Mouse (Mus musculus): ENCODE measurements at regions not wholly inside any gene's neighbourhood (a gene's known extent, or its start where the extent isn't known, plus 50 kb on each side); places are given as distances from the start of the nearest gene placed in this dataset.

GRCm38 (mm10) chr16:78725541-78725940 lies 149.0 kb upstream of the D16Ertd472e start:
- Histone ChIP-seq H3K27ac (replicated peaks in 1 of 2; ENCODE audit: control insufficient read depth in 1 of 2, insufficient read depth in 1 of 2, low read depth in 2 of 2, low read length in 2 of 2) (no peak overlapping the region), H3K9ac (ENCODE audit: low read length) (no peak overlapping the region), H3K36me3 (ENCODE audit: control insufficient read depth, insufficient read depth, low read length) (no peaks in the 10 kb centered on the region), H3K4me1 (ENCODE audit: control insufficient read depth in 2 of 2, insufficient read depth in 2 of 2, low read length in 2 of 2) (no peaks in the 10 kb centered on the region), H3K4me2 (ENCODE audit: low read length) (no peak overlapping the region), H3K27me3 (ENCODE audit: control insufficient read depth, insufficient read depth, low read length) (no peaks in the 10 kb centered on the region), H3K4me3 (ENCODE audit: control insufficient read depth in 1 of 2, insufficient read depth in 1 of 2, low read depth in 1 of 2, low read length in 2 of 2) (no peak overlapping the region), H3K9me3 (ENCODE audit: control insufficient read depth, low read length) (no peaks in the 10 kb centered on the region)
- 76% methylated on average over 2 of the region's 2 CpGs for WGBS
- no peak for ATAC-seq (ENCODE audit: insufficient number of reproducible peaks, insufficient read depth, low FRiP score, low read depth)

GRCm38 (mm10) chr16:78709943-78710342 lies 133.4 kb upstream of the D16Ertd472e start:
- no peaks in the 10 kb centered on the region for H3K36me3 ChIP-seq (ENCODE audit: control insufficient read depth, insufficient read depth, low read length)
- H3K27me3 ChIP-seq (ENCODE audit: control insufficient read depth, insufficient read depth, low read length) = no peaks in the 10 kb centered on the region
- WGBS = 72% methylated on average over 7 of the region's 7 CpGs
- no peak overlapping the region for H3K4me2 ChIP-seq (ENCODE audit: low read length)
- H3K27ac ChIP-seq (replicated peaks in 1 of 2; ENCODE audit: control insufficient read depth in 1 of 2, insufficient read depth in 1 of 2, low read depth in 2 of 2, low read length in 2 of 2) = no peak overlapping the region
- H3K4me3 ChIP-seq (ENCODE audit: control insufficient read depth in 1 of 2, insufficient read depth in 1 of 2, low read depth in 1 of 2, low read length in 2 of 2) = no peak overlapping the region
- no peak overlapping the region for H3K9ac ChIP-seq (ENCODE audit: low read length)
- no peaks in the 10 kb centered on the region for H3K4me1 ChIP-seq (ENCODE audit: control insufficient read depth in 2 of 2, insufficient read depth in 2 of 2, low read length in 2 of 2)
- no peaks in the 10 kb centered on the region for H3K9me3 ChIP-seq (ENCODE audit: control insufficient read depth, low read length)
- ATAC-seq (ENCODE audit: insufficient number of reproducible peaks, insufficient read depth, low FRiP score, low read depth) = no peak

GRCm38 (mm10) chr16:78707566-78707965 lies 131.1 kb upstream of the D16Ertd472e start:
- 85% methylated on average over 4 of the region's 4 CpGs for WGBS
- Histone ChIP-seq H3K27me3 (ENCODE audit: control insufficient read depth, insufficient read depth, low read length) (no peaks in the 10 kb centered on the region), H3K36me3 (ENCODE audit: control insufficient read depth, insufficient read depth, low read length) (no peaks in the 10 kb centered on the region), H3K9me3 (ENCODE audit: control insufficient read depth, low read length) (no peaks in the 10 kb centered on the region), H3K4me3 (ENCODE audit: control insufficient read depth in 1 of 2, insufficient read depth in 1 of 2, low read depth in 1 of 2, low read length in 2 of 2) (no peak overlapping the region), H3K4me1 (ENCODE audit: control insufficient read depth in 2 of 2, insufficient read depth in 2 of 2, low read length in 2 of 2) (no peaks in the 10 kb centered on the region), H3K9ac (ENCODE audit: low read length) (no peak overlapping the region), H3K4me2 (ENCODE audit: low read length) (no peak overlapping the region), H3K27ac (replicated peaks in 1 of 2; ENCODE audit: control insufficient read depth in 1 of 2, insufficient read depth in 1 of 2, low read depth in 2 of 2, low read length in 2 of 2) (no peak overlapping the region)
- no peak for ATAC-seq (ENCODE audit: insufficient number of reproducible peaks, insufficient read depth, low FRiP score, low read depth)

GRCm38 (mm10) chr16:78707165-78707564 lies 130.7 kb upstream of the D16Ertd472e start:
- H3K27me3 ChIP-seq (ENCODE audit: control insufficient read depth, insufficient read depth, low read length) = no peaks in the 10 kb centered on the region
- H3K36me3 ChIP-seq (ENCODE audit: control insufficient read depth, insufficient read depth, low read length) = no peaks in the 10 kb centered on the region
- no peak overlapping the region for H3K27ac ChIP-seq (replicated peaks in 1 of 2; ENCODE audit: control insufficient read depth in 1 of 2, insufficient read depth in 1 of 2, low read depth in 2 of 2, low read length in 2 of 2)
- H3K9me3 ChIP-seq (ENCODE audit: control insufficient read depth, low read length) = no peaks in the 10 kb centered on the region
- H3K9ac ChIP-seq (ENCODE audit: low read length) = no peak overlapping the region
- H3K4me1 ChIP-seq (ENCODE audit: control insufficient read depth in 2 of 2, insufficient read depth in 2 of 2, low read length in 2 of 2) = no peaks in the 10 kb centered on the region
- H3K4me2 ChIP-seq (ENCODE audit: low read length) = no peak overlapping the region
- ATAC-seq (ENCODE audit: insufficient number of reproducible peaks, insufficient read depth, low FRiP score, low read depth) = no peak
- H3K4me3 ChIP-seq (ENCODE audit: control insufficient read depth in 1 of 2, insufficient read depth in 1 of 2, low read depth in 1 of 2, low read length in 2 of 2) = no peak overlapping the region
- WGBS = 86% methylated on average over 7 of the region's 7 CpGs

- WGBS = 55% methylated on average over 3 of the region's 3 CpGs
- Histone ChIP-seq H3K9me3 (ENCODE audit: control insufficient read depth, low read length) (no peaks in the 10 kb centered on the region), H3K4me1 (ENCODE audit: control insufficient read depth in 2 of 2, insufficient read depth in 2 of 2, low read length in 2 of 2) (no peaks in the 10 kb centered on the region), H3K4me3 (ENCODE audit: control insufficient read depth in 1 of 2, insufficient read depth in 1 of 2, low read depth in 1 of 2, low read length in 2 of 2) (no peak overlapping the region), H3K36me3 (ENCODE audit: control insufficient read depth, insufficient read depth, low read length) (no peaks in the 10 kb centered on the region), H3K9ac (ENCODE audit: low read length) (no peak overlapping the region), H3K27me3 (ENCODE audit: control insufficient read depth, insufficient read depth, low read length) (no peaks in the 10 kb centered on the region), H3K27ac (replicated peaks in 1 of 2; ENCODE audit: control insufficient read depth in 1 of 2, insufficient read depth in 1 of 2, low read depth in 2 of 2, low read length in 2 of 2) (no peak overlapping the region), H3K4me2 (ENCODE audit: low read length) (no peak overlapping the region)
- ATAC-seq (ENCODE audit: insufficient number of reproducible peaks, insufficient read depth, low FRiP score, low read depth) = no peak
Measured at GRCm38 (mm10) chr16:78697514-78698209, 121.2 kb upstream of the D16Ertd472e start.

GRCm38 (mm10) chr16:78688251-78688650 lies 111.7 kb upstream of the D16Ertd472e start:
- no peak for ATAC-seq (ENCODE audit: insufficient number of reproducible peaks, insufficient read depth, low FRiP score, low read depth)
- Histone ChIP-seq H3K27ac (replicated peaks in 1 of 2; ENCODE audit: control insufficient read depth in 1 of 2, insufficient read depth in 1 of 2, low read depth in 2 of 2, low read length in 2 of 2) (no peak overlapping the region), H3K4me2 (ENCODE audit: low read length) (no peak overlapping the region), H3K4me1 (ENCODE audit: control insufficient read depth in 2 of 2, insufficient read depth in 2 of 2, low read length in 2 of 2) (peaks cover 2 to 5% of the 10 kb centered on the region in 2 experiments; a peak in 3 of 4 replicates), H3K27me3 (ENCODE audit: control insufficient read depth, insufficient read depth, low read length) (no peaks in the 10 kb centered on the region), H3K36me3 (ENCODE audit: control insufficient read depth, insufficient read depth, low read length) (no peaks in the 10 kb centered on the region), H3K4me3 (ENCODE audit: control insufficient read depth in 1 of 2, insufficient read depth in 1 of 2, low read depth in 1 of 2, low read length in 2 of 2) (no peak overlapping the region), H3K9me3 (ENCODE audit: control insufficient read depth, low read length) (no peaks in the 10 kb centered on the region), H3K9ac (ENCODE audit: low read length) (no peak overlapping the region)

GRCm38 (mm10) chr16:78685160-78685559 lies 108.7 kb upstream of the D16Ertd472e start:
- no peaks in the 10 kb centered on the region for H3K36me3 ChIP-seq (ENCODE audit: control insufficient read depth, insufficient read depth, low read length)
- no peak overlapping the region for H3K4me2 ChIP-seq (ENCODE audit: low read length)
- WGBS = 52% methylated on average over 1 of the region's 1 CpGs
- H3K27ac ChIP-seq (replicated peaks in 1 of 2; ENCODE audit: control insufficient read depth in 1 of 2, insufficient read depth in 1 of 2, low read depth in 2 of 2, low read length in 2 of 2) = no peak overlapping the region
- no peak overlapping the region for H3K9ac ChIP-seq (ENCODE audit: low read length)
- no peak overlapping the region for H3K4me3 ChIP-seq (ENCODE audit: control insufficient read depth in 1 of 2, insufficient read depth in 1 of 2, low read depth in 1 of 2, low read length in 2 of 2)
- no peaks in the 10 kb centered on the region for H3K9me3 ChIP-seq (ENCODE audit: control insufficient read depth, low read length)
- H3K27me3 ChIP-seq (ENCODE audit: control insufficient read depth, insufficient read depth, low read length) = no peaks in the 10 kb centered on the region
- ATAC-seq (ENCODE audit: insufficient number of reproducible peaks, insufficient read depth, low FRiP score, low read depth) = no peak
- no peaks in the 10 kb centered on the region for H3K4me1 ChIP-seq (ENCODE audit: control insufficient read depth in 2 of 2, insufficient read depth in 2 of 2, low read length in 2 of 2)

GRCm38 (mm10) chr16:78684031-78684430 lies 107.5 kb upstream of the D16Ertd472e start:
- H3K4me3 ChIP-seq (ENCODE audit: control insufficient read depth in 1 of 2, insufficient read depth in 1 of 2, low read depth in 1 of 2, low read length in 2 of 2) = no peak overlapping the region
- no peaks in the 10 kb centered on the region for H3K27me3 ChIP-seq (ENCODE audit: control insufficient read depth, insufficient read depth, low read length)
- no peaks in the 10 kb centered on the region for H3K4me1 ChIP-seq (ENCODE audit: control insufficient read depth in 2 of 2, insufficient read depth in 2 of 2, low read length in 2 of 2)
- no peak overlapping the region for H3K4me2 ChIP-seq (ENCODE audit: low read length)
- H3K36me3 ChIP-seq (ENCODE audit: control insufficient read depth, insufficient read depth, low read length) = no peaks in the 10 kb centered on the region
- ATAC-seq (ENCODE audit: insufficient number of reproducible peaks, insufficient read depth, low FRiP score, low read depth) = no peak
- H3K27ac ChIP-seq (replicated peaks in 1 of 2; ENCODE audit: control insufficient read depth in 1 of 2, insufficient read depth in 1 of 2, low read depth in 2 of 2, low read length in 2 of 2) = no peak overlapping the region
- 74% methylated on average over 8 of the region's 8 CpGs for WGBS
- H3K9ac ChIP-seq (ENCODE audit: low read length) = no peak overlapping the region
- H3K9me3 ChIP-seq (ENCODE audit: control insufficient read depth, low read length) = no peaks in the 10 kb centered on the region

Measured in heart, embryonic 14.5 days (tissue).